In genomic region chr5:120438469-120438868, GRCm38 (mm10) we compare ENCODE assay signal across 20 mouse cellular contexts. TPM values are rescaled to one million over a fixed set of nuclear protein-coding genes. Genes with fewer than 3 reads are reported as not detected.
A peak's percentile ranks its signal among the peaks of the same experiment; 100 is the strongest.
DNase-seq lines count a peak whose midpoint lies in the region; ATAC-seq and TF ChIP-seq lines count a peak whose summit lies in the region.
"Had no signal": no experiment of that assay in that cellular context is flagged by ENCODE, and none has a peak within 500 bp of the region (broad histone marks: within the 10 kb centered on the region; RNA-seq: fewer than 3 reads in every experiment).

No protein-coding gene starts in this region.

- peak; percentile 45 for DNase-seq in limb, embryonic 11.5 days (ENCODE audit: low spot score)
- DNase-seq in limb, embryonic 10.5 days (ENCODE audit: low spot score): no peak
- DNase-seq in hindbrain, embryonic 14.5 days (ENCODE audit: low spot score): no peak
- no peak for DNase-seq in lung, adult 18-20 months
- DNase-seq in c-Kit-positive CD71-positive TER-119-positive erythroid progenitor cells, embryonic 14.5 days (ENCODE audit: low spot score): no peak
- DNase-seq in kidney, adult 2 months: no peak
- DNase-seq: cerebellum, adult 11 months; heart, postnatal 14 days; kidney, postnatal 14 days; liver, postnatal 0 days; spleen, adult 18-20 months; thymus, postnatal 4 days had no signal

- H3K27me3 ChIP-seq in limb, embryonic 11.5 days (ENCODE audit: control insufficient read depth, insufficient read depth, low read length): peaks cover 75% of the 10 kb centered on the region
- H3K27me3 ChIP-seq in limb, embryonic 10.5 days (ENCODE audit: low read depth, poor library complexity, severe bottlenecking): peaks cover 95% of the 10 kb centered on the region
- H3K27me3 ChIP-seq in hindbrain, embryonic 14.5 days (ENCODE audit: control insufficient read depth, insufficient read depth, low read length): peaks cover 62% of the 10 kb centered on the region
- peaks cover 31% of the 10 kb centered on the region for H3K27me3 ChIP-seq in midbrain, embryonic 15.5 days (replicated peaks)
- peaks cover 1% of the 10 kb centered on the region; the same call in 1 of the 2 replicates for H3K27me3 ChIP-seq in kidney, adult 2 months (replicated peaks; ENCODE audit: control insufficient read depth, insufficient read depth, low read length)

- H3K9ac ChIP-seq in limb, embryonic 11.5 days (ENCODE audit: low read length): no peak overlapping the region
- H3K9ac ChIP-seq in hindbrain, embryonic 14.5 days: peak overlapping the region; percentile 95
- peak overlapping the region; percentile 52 for H3K9ac ChIP-seq in midbrain, embryonic 15.5 days
- H3K9ac ChIP-seq: liver, postnatal 0 days had no signal

- no peak for TF ChIP-seq CTCF in kidney, adult 2 months (conservative IDR thresholded peaks at IDR 0.05; ENCODE audit: insufficient read depth, insufficient read length, low read depth, low read length)

- no peak for ATAC-seq in limb, embryonic 11.5 days (ENCODE audit: insufficient number of reproducible peaks, low FRiP score, low TSS enrichment, low read depth)
- no peak for ATAC-seq in hindbrain, embryonic 14.5 days (ENCODE audit: low FRiP score)
- ATAC-seq in midbrain, embryonic 15.5 days (replicated peaks): no peak
- no peak for ATAC-seq in erythroblast, adult 5-6 weeks (replicated peaks; ENCODE audit: low FRiP score, poor library complexity, severe bottlenecking)
- ATAC-seq: intestine, postnatal 0 days; liver, postnatal 0 days had no signal

- H3K4me2 ChIP-seq in limb, embryonic 11.5 days (ENCODE audit: low read depth, severe bottlenecking): no peak overlapping the region
- H3K4me2 ChIP-seq in hindbrain, embryonic 14.5 days (replicated peaks): peak overlapping the region; percentile 71
- H3K4me2 ChIP-seq in midbrain, embryonic 15.5 days: peak overlapping the region; percentile 54

- 1% methylated on average over 13 of the region's 13 CpGs for WGBS in limb, embryonic 11.5 days
- 2% methylated on average over 13 of the region's 13 CpGs for WGBS in limb, embryonic 10.5 days
- whole genome bisulfite sequencing in hindbrain, embryonic 14.5 days: 0% methylated on average over 13 of the region's 13 CpGs
- WGBS in midbrain, embryonic 15.5 days: 2% methylated on average over 13 of the region's 13 CpGs
- 3% methylated on average over 13 of the region's 13 CpGs for WGBS in kidney, adult 2 months

- H3K36me3 ChIP-seq in limb, embryonic 11.5 days (ENCODE audit: control insufficient read depth, insufficient read depth, low read length): no peaks in the 10 kb centered on the region
- no peaks in the 10 kb centered on the region for H3K36me3 ChIP-seq in limb, embryonic 10.5 days
- peaks cover 15% of the 10 kb centered on the region for H3K36me3 ChIP-seq in hindbrain, embryonic 14.5 days (replicated peaks; ENCODE audit: control insufficient read depth, insufficient read depth)
- no peaks in the 10 kb centered on the region for H3K36me3 ChIP-seq in midbrain, embryonic 15.5 days (replicated peaks)
- no peaks in the 10 kb centered on the region for H3K36me3 ChIP-seq in kidney, adult 2 months (ENCODE audit: control insufficient read depth, insufficient read depth, low read length)

- no peak overlapping the region for H3K4me3 ChIP-seq in limb, embryonic 11.5 days (ENCODE audit: low read depth, low read length)
- no peak overlapping the region; the same call in 1 of the 2 replicates for H3K4me3 ChIP-seq in limb, embryonic 10.5 days
- H3K4me3 ChIP-seq in hindbrain, embryonic 14.5 days (replicated peaks; ENCODE audit: low read length): peak overlapping the region; percentile 77
- peak overlapping the region; percentile 46 for H3K4me3 ChIP-seq in midbrain, embryonic 15.5 days
- H3K4me3 ChIP-seq in kidney, adult 2 months (ENCODE audit: insufficient read depth, low read depth, low read length): no peak overlapping the region
- H3K4me3 ChIP-seq: myocyte had no signal

- TF ChIP-seq POLR2A in kidney, adult 2 months (IDR thresholded peaks at IDR 0.05; ENCODE audit: low read depth, low read length): no peak

- peaks cover 14% of the 10 kb centered on the region for H3K4me1 ChIP-seq in limb, embryonic 11.5 days (ENCODE audit: control insufficient read depth, insufficient read depth, low read length)
- H3K4me1 ChIP-seq in limb, embryonic 10.5 days: peaks cover 41% of the 10 kb centered on the region
- peaks cover 6% of the 10 kb centered on the region; the same call in 1 of the 2 replicates for H3K4me1 ChIP-seq in hindbrain, embryonic 14.5 days (replicated peaks; ENCODE audit: control insufficient read depth, insufficient read depth, low read length)
- peaks cover 29% of the 10 kb centered on the region for H3K4me1 ChIP-seq in midbrain, embryonic 15.5 days
- no peaks in the 10 kb centered on the region; the same call in 1 of the 2 replicates for H3K4me1 ChIP-seq in kidney, adult 2 months (ENCODE audit: control insufficient read depth, insufficient read depth, low read length)

- no peaks in the 10 kb centered on the region for H3K9me3 ChIP-seq in limb, embryonic 11.5 days (ENCODE audit: control insufficient read depth, low read length)
- H3K9me3 ChIP-seq in limb, embryonic 10.5 days (replicated peaks): no peaks in the 10 kb centered on the region
- no peaks in the 10 kb centered on the region for H3K9me3 ChIP-seq in hindbrain, embryonic 14.5 days (ENCODE audit: control insufficient read depth, low read length)
- no peaks in the 10 kb centered on the region for H3K9me3 ChIP-seq in midbrain, embryonic 15.5 days

- no peak overlapping the region for H3K27ac ChIP-seq in limb, embryonic 11.5 days (replicated peaks; ENCODE audit: low read depth, low read length)
- H3K27ac ChIP-seq in limb, embryonic 10.5 days: no peak overlapping the region
- H3K27ac ChIP-seq in hindbrain, embryonic 14.5 days: peak overlapping the region; percentile 95
- peak overlapping the region; percentile 81 for H3K27ac ChIP-seq in midbrain, embryonic 15.5 days
- H3K27ac ChIP-seq in kidney, adult 2 months (ENCODE audit: insufficient read depth, low read depth, low read length): no peak overlapping the region
- H3K27ac ChIP-seq: macrophage; stomach, postnatal 0 days had no signal

RNA-seq across cellular contexts. Expression of gene Lhx5, which starts 7.0 kb away (rescaled TPM):
- not detected in 2 replicates for polyA plus RNA-seq in limb, embryonic 11.5 days (2014; fragmentation: Nextera tagmentation; extraction: Ambion mirVana)
- not detected in 2 replicates for polyA plus RNA-seq in limb, embryonic 10.5 days (2016; fragmentation: Nextera tagmentation; extraction: Ambion mirVana)
- polyA plus RNA-seq in hindbrain, embryonic 14.5 days (2014; fragmentation: Nextera tagmentation; extraction: Ambion mirVana): 20.4 and 23.1 TPM in 2 replicates
- polyA plus RNA-seq in midbrain, embryonic 15.5 days (2015; fragmentation: Nextera tagmentation; extraction: Ambion mirVana): 36.8 and 41.5 TPM in 2 replicates
- total RNA-seq in erythroblast, adult 5-6 weeks (2015; ENCODE audit: low replicate concordance): not detected in 2 replicates
- not detected in 2 replicates for total RNA-seq in erythroblast, adult 5-6 weeks (2017; ENCODE audit: low replicate concordance)
- not detected in 2 replicates for polyA plus RNA-seq in kidney, adult 2 months (2012; rRNA removed)
- total RNA-seq: adrenal gland, postnatal 4 days; granulocyte monocyte progenitor cell, adult 5-6 weeks; heart, postnatal 14 days had no signal
- polyA plus RNA-seq: liver, postnatal 0 days; macrophage; myocyte had no signal

RNA-seq across cellular contexts. Expression of gene Sdsl, which starts 34.1 kb away (rescaled TPM):
- 4.0 and 4.2 TPM in 2 replicates for polyA plus RNA-seq in limb, embryonic 11.5 days (2014; fragmentation: Nextera tagmentation; extraction: Ambion mirVana)
- polyA plus RNA-seq in limb, embryonic 10.5 days (2016; fragmentation: Nextera tagmentation; extraction: Ambion mirVana): 5.2 and 5.6 TPM in 2 replicates
- polyA plus RNA-seq in hindbrain, embryonic 14.5 days (2014; fragmentation: Nextera tagmentation; extraction: Ambion mirVana): 6.1 and 7.7 TPM in 2 replicates
- 5.6 and 6.0 TPM in 2 replicates for polyA plus RNA-seq in midbrain, embryonic 15.5 days (2015; fragmentation: Nextera tagmentation; extraction: Ambion mirVana)
- total RNA-seq in erythroblast, adult 5-6 weeks (2015; ENCODE audit: low replicate concordance): not detected in 2 replicates
- 3.4 and 3.9 TPM in 2 replicates for total RNA-seq in erythroblast, adult 5-6 weeks (2017; ENCODE audit: low replicate concordance)
- polyA plus RNA-seq in kidney, adult 2 months (2012; rRNA removed): 9.9 and 10.0 TPM in 2 replicates
- polyA plus RNA-seq: macrophage had no signal

RNA-seq across cellular contexts. Expression of gene Sds, which starts 37.9 kb away (rescaled TPM):
- polyA plus RNA-seq in limb, embryonic 11.5 days (2014; fragmentation: Nextera tagmentation; extraction: Ambion mirVana): not detected in 2 replicates
- polyA plus RNA-seq in limb, embryonic 10.5 days (2016; fragmentation: Nextera tagmentation; extraction: Ambion mirVana): not detected in 2 replicates
- polyA plus RNA-seq in hindbrain, embryonic 14.5 days (2014; fragmentation: Nextera tagmentation; extraction: Ambion mirVana): not detected in 2 replicates
- 0.36 TPM in 1 of 2 replicates, not detected in the other for polyA plus RNA-seq in midbrain, embryonic 15.5 days (2015; fragmentation: Nextera tagmentation; extraction: Ambion mirVana)
- not detected in 2 replicates for total RNA-seq in erythroblast, adult 5-6 weeks (2015; ENCODE audit: low replicate concordance)
- not detected in 2 replicates for total RNA-seq in erythroblast, adult 5-6 weeks (2017; ENCODE audit: low replicate concordance)
- polyA plus RNA-seq in kidney, adult 2 months (2012; rRNA removed): not detected in 2 replicates
- total RNA-seq: granulocyte monocyte progenitor cell, adult 5-6 weeks; heart, postnatal 14 days had no signal
- polyA plus RNA-seq: intestine, postnatal 0 days; macrophage; myocyte; stomach, postnatal 0 days had no signal

Comparison
In these comparisons a context has a peak if more than half of its experiments do, and no peak if none do; other contexts are left out.
1. H3K27ac ChIP-seq: peak in hindbrain, embryonic 14.5 days (single experiment) and midbrain, embryonic 15.5 days (single experiment); none in limb, embryonic 11.5 days (single experiment), limb, embryonic 10.5 days (single experiment) and kidney, adult 2 months (single experiment).
2. H3K4me3 ChIP-seq: peak in hindbrain, embryonic 14.5 days (single experiment) and midbrain, embryonic 15.5 days (single experiment); none in limb, embryonic 11.5 days (single experiment), limb, embryonic 10.5 days (single experiment) and kidney, adult 2 months (single experiment).
3. RNA of gene Lhx5, which starts 7.0 kb away (polyA plus RNA-seq): 36.8 to 41.5 TPM in midbrain, embryonic 15.5 days and 20.4 to 23.1 TPM in hindbrain, embryonic 14.5 days; not detected in limb, embryonic 11.5 days, not detected in kidney, adult 2 months and not detected in limb, embryonic 10.5 days; every median in the first group is over 10 times any median in the second.